Mouse (Mus musculus): ENCODE measurements around the gene Asnsd1. TPM values are rescaled to one million over a fixed set of nuclear protein-coding genes. Genes with fewer than 3 reads are reported as not detected.
A peak's percentile ranks its signal among the peaks of the same experiment; 100 is the strongest.
"Not testable (repeated sequence)": the region's sequence is repeated elsewhere in the genome, so short reads cannot be mapped to it uniquely, and the experiment has no call there.

Gene Asnsd1
- 94.4 and 97.1 TPM in 2 replicates for polyA plus RNA-seq (2016; fragmentation: Nextera tagmentation; extraction: Ambion mirVana)

GRCm38 (mm10) chr1:53352327-53353261 lies at the start of gene Asnsd1, which contains the start of the genes Asdurf and Gm28551:
Gene Asnsd1, minus strand, starts transcription at chr1:53352752.
Gene Asdurf, minus strand, starts transcription at chr1:53352619.
Gene Gm28551, minus strand, starts transcription at chr1:53352667.
- peak; percentile 95 for DNase-seq (ENCODE audit: extremely low spot score, low spot score)
- peak within 1 kb of the TSS; percentile 95 for H3K27ac ChIP-seq
- H3K27me3 ChIP-seq (ENCODE audit: poor library complexity, severe bottlenecking), result no peaks in the 10 kb centered on the region
- peak within 1 kb of the TSS; percentile 89 for H3K4me3 ChIP-seq
- H3K9me3 ChIP-seq, result peaks cover 7% of the 10 kb centered on the region; the same call in 1 of the 2 replicates
- under 1% methylated on average over 43 of the region's 44 CpGs for WGBS
- peaks cover 7% of the 10 kb centered on the region for H3K4me1 ChIP-seq
- H3K36me3 ChIP-seq (replicated peaks), result peaks cover 26% of the 10 kb centered on the region

- not testable (repeated sequence) for H3K27me3 ChIP-seq (ENCODE audit: poor library complexity, severe bottlenecking); DNase-seq (ENCODE audit: extremely low spot score, low spot score); H3K9me3 ChIP-seq; H3K36me3 ChIP-seq (replicated peaks); H3K4me1 ChIP-seq; H3K27ac ChIP-seq
- peak overlapping the region; percentile 12; the same call in 1 of the 2 replicates for H3K4me3 ChIP-seq
- WGBS, result 34% methylated on average over 21 of the region's 21 CpGs
Measured at GRCm38 (mm10) chr1:53393936-53394760, 41.6 kb upstream of the Asnsd1 start.

- H3K36me3 ChIP-seq (replicated peaks), result no peaks in the 10 kb centered on the region
- WGBS, result 98% methylated on average over 14 of the region's 14 CpGs
- no peak overlapping the region for H3K4me3 ChIP-seq
Measured at GRCm38 (mm10) chr1:53388762-53389161, 36.2 kb upstream of the Asnsd1 start.

GRCm38 (mm10) chr1:53384085-53384688 lies 31.6 kb upstream of the Asnsd1 start:
- Histone ChIP-seq H3K4me3 (no peak overlapping the region), H3K9me3 (peaks cover 7% of the 10 kb centered on the region), H3K27ac (no peak overlapping the region), H3K36me3 (replicated peaks) (no peaks in the 10 kb centered on the region), H3K27me3 (ENCODE audit: poor library complexity, severe bottlenecking) (no peaks in the 10 kb centered on the region), H3K4me1 (no peaks in the 10 kb centered on the region)
- 71% methylated on average over 6 of the region's 6 CpGs for WGBS
- DNase-seq (ENCODE audit: extremely low spot score, low spot score), result no peak

More at GRCm38 (mm10) chr1:53388762-53389161, 36.2 kb upstream of the Asnsd1 start:
- H3K27ac ChIP-seq, result no peak overlapping the region
- H3K9me3 ChIP-seq, result peaks cover 16% of the 10 kb centered on the region
- no peak for DNase-seq (ENCODE audit: extremely low spot score, low spot score)
- no peaks in the 10 kb centered on the region for H3K27me3 ChIP-seq (ENCODE audit: poor library complexity, severe bottlenecking)
- peaks cover under 1% of the 10 kb centered on the region for H3K4me1 ChIP-seq

- 76% methylated on average over 3 of the region's 3 CpGs for WGBS
- peaks cover 6% of the 10 kb centered on the region; the same call in 1 of the 2 replicates for H3K4me1 ChIP-seq
- no peak overlapping the region for H3K27ac ChIP-seq
- no peaks in the 10 kb centered on the region for H3K27me3 ChIP-seq (ENCODE audit: poor library complexity, severe bottlenecking)
- H3K9me3 ChIP-seq, result no peaks in the 10 kb centered on the region
- no peak for DNase-seq (ENCODE audit: extremely low spot score, low spot score)
- no peak overlapping the region for H3K4me3 ChIP-seq
- H3K36me3 ChIP-seq (replicated peaks), result no peaks in the 10 kb centered on the region
Measured at GRCm38 (mm10) chr1:53377731-53378130, 25.2 kb upstream of the Asnsd1 start.

GRCm38 (mm10) chr1:53375965-53376364 lies 23.4 kb upstream of the Asnsd1 start:
- not testable (repeated sequence) for H3K4me1 ChIP-seq; H3K4me3 ChIP-seq; H3K36me3 ChIP-seq (replicated peaks); H3K9me3 ChIP-seq; H3K27me3 ChIP-seq (ENCODE audit: poor library complexity, severe bottlenecking); H3K27ac ChIP-seq; DNase-seq (ENCODE audit: extremely low spot score, low spot score)
- 90% methylated on average over 2 of the region's 2 CpGs for WGBS

- Histone ChIP-seq H3K36me3 (replicated peaks) (no peaks in the 10 kb centered on the region), H3K4me1 (no peaks in the 10 kb centered on the region), H3K27ac (no peak overlapping the region), H3K4me3 (no peak overlapping the region), H3K27me3 (ENCODE audit: poor library complexity, severe bottlenecking) (no peaks in the 10 kb centered on the region), H3K9me3 (peaks cover 2% of the 10 kb centered on the region; the same call in 1 of the 2 replicates)
- DNase-seq (ENCODE audit: extremely low spot score, low spot score), result no peak
Measured at GRCm38 (mm10) chr1:53358988-53359387, 6.4 kb upstream of the Asnsd1 start.

GRCm38 (mm10) chr1:53341071-53341470 lies 11.5 kb downstream of the Asnsd1 start:
- Histone ChIP-seq H3K27ac (no peak overlapping the region), H3K4me1 (no peaks in the 10 kb centered on the region), H3K27me3 (ENCODE audit: poor library complexity, severe bottlenecking) (no peaks in the 10 kb centered on the region), H3K9me3 (peaks cover 19% of the 10 kb centered on the region; the same call in 1 of the 2 replicates), H3K36me3 (replicated peaks) (peaks cover 60% of the 10 kb centered on the region), H3K4me3 (no peak overlapping the region)
- 95% methylated on average over 2 of the region's 2 CpGs for WGBS
- no peak for DNase-seq (ENCODE audit: extremely low spot score, low spot score)

GRCm38 (mm10) chr1:53337403-53337802 lies 15.1 kb downstream of the Asnsd1 start:
- Histone ChIP-seq H3K36me3 (replicated peaks) (peaks cover 24% of the 10 kb centered on the region), H3K9me3 (peaks cover 19% of the 10 kb centered on the region; the same call in 1 of the 2 replicates)
- not testable (repeated sequence) for H3K27me3 ChIP-seq (ENCODE audit: poor library complexity, severe bottlenecking); H3K4me3 ChIP-seq; H3K4me1 ChIP-seq; H3K27ac ChIP-seq; DNase-seq (ENCODE audit: extremely low spot score, low spot score)
- WGBS, result 77% methylated on average over 2 of the region's 2 CpGs

- H3K4me1 ChIP-seq, result no peaks in the 10 kb centered on the region
- no peak overlapping the region for H3K4me3 ChIP-seq
- no peak for DNase-seq (ENCODE audit: extremely low spot score, low spot score)
- H3K9me3 ChIP-seq, result peaks cover under 1% of the 10 kb centered on the region; the same call in 1 of the 2 replicates
- H3K27ac ChIP-seq, result no peak overlapping the region
- no peaks in the 10 kb centered on the region for H3K27me3 ChIP-seq (ENCODE audit: poor library complexity, severe bottlenecking)
- H3K36me3 ChIP-seq (replicated peaks), result peaks cover 4% of the 10 kb centered on the region
Measured at GRCm38 (mm10) chr1:53335465-53335864, 17.1 kb downstream of the Asnsd1 start.

GRCm38 (mm10) chr1:53333527-53333926 lies 19.0 kb downstream of the Asnsd1 start:
- not testable (repeated sequence) for H3K4me3 ChIP-seq; H3K27me3 ChIP-seq (ENCODE audit: poor library complexity, severe bottlenecking); H3K9me3 ChIP-seq; H3K27ac ChIP-seq; H3K36me3 ChIP-seq (replicated peaks); DNase-seq (ENCODE audit: extremely low spot score, low spot score); H3K4me1 ChIP-seq
- WGBS, result 79% methylated on average over 5 of the region's 5 CpGs

- 92% methylated on average over 5 of the region's 5 CpGs for WGBS
Measured at GRCm38 (mm10) chr1:53324827-53325494, 27.6 kb downstream of the Asnsd1 start.

More at GRCm38 (mm10) chr1:53324827-53325494, 27.6 kb downstream of the Asnsd1 start:
- Histone ChIP-seq H3K27me3 (ENCODE audit: poor library complexity, severe bottlenecking) (no peaks in the 10 kb centered on the region), H3K9me3 (no peaks in the 10 kb centered on the region), H3K36me3 (replicated peaks) (peaks cover 46% of the 10 kb centered on the region), H3K4me3 (no peak overlapping the region), H3K4me1 (no peaks in the 10 kb centered on the region), H3K27ac (no peak overlapping the region)
- DNase-seq (ENCODE audit: extremely low spot score, low spot score), result no peak
